Mouse (Mus musculus) cerebellum, adult 11 months (tissue): Measurements from ENCODE around the gene Pgpep1.

Experiments used
- DNase-seq: peaks from one replicate; pipeline ENCODE4 v3.0.0; 2022

The Pgpep1 gene

DNA sequence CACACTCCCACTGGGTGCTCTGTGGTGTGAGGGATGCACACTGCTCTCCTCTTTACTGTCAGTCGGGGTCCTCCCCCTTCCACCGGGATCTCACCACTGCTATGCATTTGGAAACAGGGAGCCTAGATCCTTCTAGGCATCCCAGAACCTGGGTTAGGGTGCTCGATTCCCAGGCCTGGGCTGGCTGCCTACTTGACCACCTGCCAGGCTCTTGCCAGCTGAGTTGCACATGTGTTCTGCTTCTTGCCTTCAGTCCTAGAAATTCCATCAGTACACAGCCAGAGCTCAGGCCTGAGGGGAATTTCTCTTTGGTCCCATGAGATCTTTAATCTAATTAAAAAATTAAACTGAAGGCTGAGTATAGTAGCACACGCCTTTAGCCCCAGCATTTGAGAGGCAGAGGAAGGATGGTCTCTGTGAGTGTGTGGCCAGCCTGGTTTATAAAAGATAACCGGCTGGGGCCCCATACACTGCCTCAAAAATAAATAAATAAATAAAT, 29.8 kb upstream of the Pgpep1 start:
- no peak for DNase-seq

DNA sequence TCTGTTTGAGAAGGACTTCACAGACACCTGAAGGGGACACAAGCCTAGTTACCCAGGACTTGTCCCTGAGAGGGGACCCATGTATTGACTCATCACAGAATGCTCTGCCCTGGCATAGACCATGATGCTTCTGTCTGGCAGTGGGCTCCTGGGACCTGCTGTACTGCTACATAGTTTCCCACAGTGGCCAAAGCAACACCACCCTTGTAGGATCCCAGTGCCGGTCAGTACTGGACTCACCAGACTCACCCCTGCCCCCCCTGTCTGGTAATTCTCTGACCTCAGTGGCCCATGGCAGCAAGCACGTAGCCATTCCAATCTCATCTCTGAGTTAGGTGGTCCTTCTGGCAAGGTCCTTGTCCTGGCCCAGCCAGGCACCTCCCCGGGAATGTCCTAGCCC, 27.9 kb upstream of the Pgpep1 start:
- DNase-seq = no peak

DNA sequence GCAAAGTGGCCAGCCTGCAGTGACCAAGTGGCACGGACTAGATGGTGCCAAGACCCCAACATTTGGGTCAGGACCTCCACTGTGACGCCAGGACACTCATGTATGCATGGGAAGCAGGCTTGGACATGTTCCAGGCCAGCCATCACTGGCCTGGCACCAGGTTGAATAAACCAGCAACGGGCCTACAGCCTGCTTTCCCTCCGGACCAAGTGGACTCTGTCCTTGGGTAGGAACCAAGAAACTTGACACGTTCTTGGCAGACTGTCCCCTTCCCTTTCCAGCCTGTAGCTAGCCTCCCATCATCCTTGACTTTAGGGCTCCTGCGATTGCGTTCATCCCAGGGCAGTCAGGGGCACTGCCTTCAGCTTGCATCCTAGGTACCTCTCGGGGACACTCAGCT, 27.4 kb upstream of the Pgpep1 start:
- no peak for DNase-seq

DNA sequence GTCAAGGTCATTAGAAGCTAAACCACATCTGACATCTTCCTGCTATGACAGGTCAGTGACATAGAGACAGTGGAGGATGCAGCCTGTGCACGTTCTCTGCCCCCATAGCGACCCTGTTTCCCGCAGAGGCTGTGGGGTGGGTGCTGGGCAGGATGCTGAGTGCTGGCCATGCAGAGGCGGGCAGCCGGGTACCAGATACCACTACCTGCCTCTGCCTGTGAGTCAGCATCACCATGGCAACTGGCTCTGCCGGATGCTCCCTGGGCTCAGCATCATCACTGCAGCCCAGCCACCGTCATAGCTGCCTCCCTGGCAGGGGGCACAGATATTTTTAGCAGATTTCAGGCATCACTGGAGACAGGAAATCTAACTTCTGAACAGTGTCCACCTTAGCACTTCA, 24.1 kb upstream of the Pgpep1 start:
- no peak for DNase-seq

DNA sequence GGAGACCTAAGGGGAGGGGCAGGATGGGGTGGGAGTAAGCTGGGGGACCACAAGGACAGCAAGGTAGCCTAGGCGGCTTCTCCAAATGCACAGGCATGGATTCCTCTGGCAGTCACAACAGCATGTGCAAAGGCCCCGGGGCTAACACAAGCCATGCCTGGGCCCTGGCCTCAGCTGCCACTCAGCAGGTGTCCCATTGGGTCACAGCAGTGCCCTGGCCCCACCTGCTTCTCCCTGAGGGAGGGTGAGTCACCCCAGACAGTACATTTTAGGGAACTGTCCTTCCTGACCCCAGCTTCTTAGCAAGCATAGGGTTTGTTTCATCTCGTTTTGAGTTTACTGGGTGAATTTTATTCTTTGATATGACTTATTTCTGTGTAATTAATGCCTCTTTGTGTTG, 22.5 kb upstream of the Pgpep1 start:
- no peak for DNase-seq

DNA sequence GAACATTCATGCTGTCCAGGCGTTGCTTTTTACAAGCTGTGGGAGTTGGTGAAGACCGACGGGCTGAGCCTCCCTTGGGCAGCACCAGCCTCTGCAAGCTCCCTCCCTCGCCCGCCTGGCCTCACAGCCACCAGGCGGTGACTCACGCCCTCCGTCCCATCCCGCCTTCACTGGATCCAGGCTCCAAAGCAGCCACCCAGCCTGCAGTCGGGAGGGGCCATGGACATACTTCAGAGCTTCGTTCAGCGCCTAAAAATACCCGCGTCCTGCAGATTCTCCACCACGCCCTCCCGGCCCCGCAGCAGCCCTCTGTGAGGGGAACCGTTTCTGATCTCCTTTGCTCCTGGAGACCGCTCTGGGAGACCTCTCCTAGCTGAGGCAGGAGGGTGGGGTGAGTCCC, 22.0 kb upstream of the Pgpep1 start:
- no peak for DNase-seq

DNA sequence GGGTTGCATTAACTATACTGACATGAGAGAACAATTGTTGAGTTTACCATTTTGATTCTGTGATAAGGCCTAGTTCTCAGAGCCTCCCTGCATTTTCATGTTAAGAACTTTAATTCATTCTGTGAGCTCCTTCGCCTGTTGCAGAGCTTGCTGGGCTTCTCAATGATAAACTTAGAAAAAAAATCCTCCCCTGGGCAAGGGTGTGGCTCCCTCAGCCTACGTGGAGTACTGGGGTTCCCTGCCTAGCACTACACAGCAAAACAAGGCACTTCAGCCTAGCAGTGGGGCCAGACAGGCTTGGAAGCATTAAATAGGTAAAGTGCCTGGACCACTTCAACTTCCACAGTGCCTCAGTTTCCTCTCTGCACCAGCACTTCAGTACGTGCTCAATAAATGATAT, 21.2 kb upstream of the Pgpep1 start:
- DNase-seq = no peak

DNA sequence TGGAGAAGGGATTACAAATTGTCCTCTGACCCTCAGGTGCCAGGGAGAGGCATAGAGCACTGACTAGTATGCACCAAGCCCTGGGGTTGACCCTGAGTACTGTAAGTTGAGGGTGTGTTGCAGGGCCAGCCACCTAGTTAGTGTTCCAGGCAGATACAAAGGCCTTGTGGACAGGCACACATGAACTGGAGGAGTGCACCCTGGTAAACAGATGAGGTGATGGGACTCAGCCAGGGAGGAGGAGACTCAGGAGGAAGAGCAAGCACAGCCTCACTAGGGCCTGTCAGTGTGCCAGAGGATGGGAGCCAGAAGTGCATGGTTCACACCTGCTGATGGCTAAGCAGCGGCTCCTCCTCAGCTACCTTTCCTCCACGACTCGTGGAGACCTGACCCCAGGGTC, 19.9 kb upstream of the Pgpep1 start:
- DNase-seq = no peak

DNA sequence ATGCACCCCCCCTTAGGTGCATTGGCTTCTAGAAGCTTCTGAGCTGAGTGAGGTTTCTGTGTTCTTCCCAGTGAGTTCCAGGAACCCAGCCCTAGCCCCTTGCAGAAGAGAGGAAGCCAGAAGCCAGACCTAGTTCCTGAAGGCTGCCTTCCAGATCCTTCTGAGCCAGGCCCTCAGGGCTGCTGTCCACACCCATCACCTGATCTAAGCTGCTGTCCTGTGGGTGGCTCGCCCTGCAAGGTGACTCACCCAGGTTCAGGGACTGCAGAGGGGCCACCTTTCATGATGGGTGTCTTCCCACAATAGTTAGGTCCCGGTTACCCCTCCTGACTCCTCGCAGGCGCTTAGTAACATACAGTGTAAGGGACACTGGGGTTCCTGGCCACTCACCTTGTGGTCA, 19.2 kb upstream of the Pgpep1 start:
- DNase-seq = no peak

DNA sequence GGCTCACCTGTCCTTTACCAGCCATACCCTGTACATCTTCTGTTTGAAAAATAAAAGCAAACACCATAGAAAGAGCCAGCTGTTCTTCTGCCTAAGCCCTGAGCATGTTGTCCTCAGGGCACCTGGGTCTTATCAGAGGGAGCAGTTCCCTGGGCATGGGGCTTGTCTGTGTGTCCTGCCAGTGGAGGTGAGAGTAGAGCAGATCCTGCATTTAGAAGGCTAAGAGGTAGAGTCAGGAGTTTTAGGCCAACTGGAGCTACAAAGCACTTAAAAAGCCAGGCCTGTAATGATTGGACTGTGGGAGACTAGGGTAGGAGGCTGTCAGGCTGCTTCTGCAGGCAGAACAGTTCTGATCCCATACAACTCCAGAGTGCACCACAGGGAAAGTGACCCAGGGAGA, 18.5 kb upstream of the Pgpep1 start:
- DNase-seq = no peak

DNA sequence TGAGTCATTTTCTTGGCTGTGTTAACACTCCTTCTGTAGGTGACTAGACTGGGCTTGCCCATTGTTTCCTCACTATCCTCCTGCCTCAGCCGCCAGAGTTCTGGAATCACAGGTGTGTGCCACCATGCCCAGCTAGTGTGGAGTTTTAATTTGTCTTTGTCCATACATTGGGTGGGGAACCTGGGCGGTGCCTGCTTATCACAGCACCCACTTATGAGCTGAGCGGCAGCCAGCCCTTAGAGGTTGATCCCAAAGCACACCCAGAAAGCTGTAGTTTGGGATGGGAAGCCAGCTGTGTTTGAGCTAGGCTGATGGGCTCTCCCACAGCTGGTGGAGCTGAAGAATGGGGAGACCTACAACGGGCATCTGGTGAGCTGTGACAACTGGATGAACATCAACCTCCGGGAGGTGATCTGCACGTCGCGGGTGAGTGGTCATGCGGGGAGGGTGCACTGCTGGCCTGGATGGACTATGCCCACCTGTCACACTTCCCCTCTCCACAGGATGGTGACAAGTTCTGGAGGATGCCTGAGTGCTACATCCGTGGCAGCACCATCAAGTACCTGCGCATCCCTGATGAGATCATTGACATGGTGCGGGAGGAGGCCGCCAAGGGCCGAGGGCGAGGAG, 17.4 kb upstream of the Pgpep1 start:
- DNase-seq = no peak

DNA sequence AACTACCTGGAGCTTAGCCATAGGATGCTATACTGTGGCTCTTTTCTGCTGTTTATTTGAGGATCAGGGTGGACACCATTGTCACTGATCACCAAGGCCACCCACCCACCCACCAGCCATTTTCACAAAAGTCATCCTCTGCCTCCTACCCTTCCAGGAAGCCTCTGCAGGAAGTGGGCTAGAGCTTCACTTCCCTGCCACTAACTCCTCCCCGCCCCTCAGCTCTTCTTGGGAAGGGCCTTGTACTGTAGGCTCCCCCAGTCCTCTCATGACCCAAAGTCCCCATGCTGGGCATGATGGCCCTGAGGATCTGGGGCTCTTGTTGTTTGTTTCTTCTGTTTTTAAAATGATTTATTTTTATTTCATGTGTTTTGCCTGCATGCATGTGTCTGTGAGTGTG, 15.1 kb upstream of the Pgpep1 start:
- no peak for DNase-seq

DNA sequence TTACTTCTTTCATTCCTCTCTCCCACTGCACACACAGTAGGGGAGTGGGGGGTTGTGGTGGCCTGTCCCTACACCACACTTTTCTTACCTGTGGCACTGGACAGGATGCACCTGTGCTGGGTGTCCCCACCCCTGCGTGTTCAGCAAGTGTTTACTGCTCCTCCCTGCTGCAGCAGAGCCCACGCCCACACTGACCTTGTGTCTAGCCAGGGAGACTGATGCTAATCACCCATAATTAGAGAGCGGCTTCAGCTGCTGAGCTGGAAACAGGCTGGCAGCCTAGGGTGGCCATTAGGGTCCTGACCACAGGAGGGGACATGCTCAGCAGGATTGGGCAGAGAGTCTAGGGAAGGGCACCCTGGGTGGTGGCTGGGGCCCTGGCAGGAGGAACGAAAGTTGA, 14.5 kb upstream of the Pgpep1 start:
- DNase-seq = no peak

DNA sequence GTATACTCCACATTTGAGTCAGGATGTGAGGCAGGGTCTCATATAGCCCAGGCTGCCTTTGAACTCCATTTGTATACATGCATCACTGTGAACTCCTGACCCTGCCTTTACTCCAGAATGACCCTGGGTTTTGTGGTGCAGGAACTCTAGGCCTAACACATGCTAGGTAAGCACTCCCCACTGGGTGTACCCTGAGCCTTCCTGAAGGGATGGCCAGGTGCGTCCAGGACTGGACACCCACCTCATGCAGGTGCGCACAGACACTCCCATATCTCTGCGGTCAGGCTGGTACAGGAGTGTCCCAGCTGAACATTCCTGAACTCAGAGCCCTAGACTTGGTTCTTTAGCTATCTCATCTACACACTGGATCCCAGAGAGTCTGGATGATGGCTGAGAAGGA, 13.9 kb upstream of the Pgpep1 start:
- peak; percentile 41 for DNase-seq

DNA sequence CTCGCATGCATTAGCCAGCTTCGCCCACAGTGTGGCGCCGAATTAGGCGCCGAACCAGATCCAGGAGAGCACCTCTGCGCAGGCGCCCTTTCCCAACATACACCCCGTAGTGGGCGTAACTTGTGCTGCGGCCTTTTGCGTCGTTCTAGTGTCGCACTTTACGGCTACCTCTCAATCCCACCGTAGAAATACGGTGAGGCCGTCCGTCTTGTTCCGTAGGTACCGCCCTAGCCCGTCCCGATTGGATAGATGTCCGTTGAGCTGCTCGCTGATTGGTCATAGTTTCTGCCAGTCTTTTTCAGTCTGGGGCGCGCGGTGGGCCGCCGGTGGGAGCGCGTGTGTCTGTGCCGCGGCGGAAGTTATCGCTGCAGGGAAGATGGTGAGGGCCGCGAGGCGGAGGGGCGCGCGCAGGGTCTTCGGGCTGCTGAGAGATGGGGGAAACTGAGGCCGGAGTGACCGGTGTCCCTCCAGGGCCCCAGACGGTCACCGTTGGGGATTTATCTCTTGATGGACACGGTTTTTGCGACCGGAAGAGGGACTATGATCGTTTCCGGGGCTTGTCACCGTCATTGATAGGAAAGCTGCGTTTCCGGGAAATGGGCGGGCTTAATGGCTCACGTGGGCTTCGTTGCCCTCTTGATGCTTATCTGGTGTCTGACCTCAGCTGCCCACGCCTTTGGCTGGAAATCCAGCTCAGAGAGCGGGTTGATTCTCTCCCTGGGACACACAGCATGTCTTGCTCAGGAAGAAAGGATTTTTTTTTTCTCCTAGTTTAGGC, 13.1 kb upstream of the Pgpep1 start, which contains the start of gene Lsm4:
Lsm4 (plus strand) TSS at position 170 of the 778 bp plus-strand sequence.
- peak; percentile 98 for DNase-seq

DNA sequence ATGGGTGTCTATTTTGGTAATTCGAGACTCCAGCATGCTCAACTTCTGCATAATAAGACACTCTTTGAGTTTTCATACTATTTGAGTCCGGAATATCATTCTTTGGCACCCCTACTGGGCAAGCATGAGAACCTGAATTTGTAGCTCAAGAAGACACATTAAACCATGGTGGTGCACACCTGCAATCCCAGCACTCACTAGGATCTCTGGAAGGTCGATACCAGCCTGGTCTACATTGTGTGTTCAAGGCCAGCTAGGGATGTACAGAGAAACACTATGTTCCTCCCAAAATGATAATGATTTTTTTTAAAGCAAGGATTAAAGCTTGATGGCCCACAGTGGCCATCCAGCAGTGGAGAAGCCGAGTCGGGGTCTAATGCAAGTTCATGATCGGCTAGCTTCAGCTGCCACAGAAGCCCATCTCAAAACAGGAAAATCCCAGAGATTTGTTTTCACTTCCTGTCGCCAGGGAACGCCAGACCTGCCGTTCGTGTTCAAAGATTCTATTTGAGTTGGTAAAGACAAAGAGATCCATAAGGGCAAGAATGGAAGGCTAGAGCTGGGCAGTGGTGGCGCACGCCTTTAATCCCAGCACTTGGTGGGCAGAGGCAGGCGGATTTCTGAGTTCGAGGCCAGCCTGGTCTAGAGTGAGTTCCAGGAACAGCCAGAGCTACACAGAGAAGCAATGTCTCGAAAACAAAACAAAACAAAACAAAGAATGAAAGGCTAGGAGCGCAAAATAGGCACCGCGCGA, 12.3 kb upstream of the Pgpep1 start:
- no peak for DNase-seq

DNA sequence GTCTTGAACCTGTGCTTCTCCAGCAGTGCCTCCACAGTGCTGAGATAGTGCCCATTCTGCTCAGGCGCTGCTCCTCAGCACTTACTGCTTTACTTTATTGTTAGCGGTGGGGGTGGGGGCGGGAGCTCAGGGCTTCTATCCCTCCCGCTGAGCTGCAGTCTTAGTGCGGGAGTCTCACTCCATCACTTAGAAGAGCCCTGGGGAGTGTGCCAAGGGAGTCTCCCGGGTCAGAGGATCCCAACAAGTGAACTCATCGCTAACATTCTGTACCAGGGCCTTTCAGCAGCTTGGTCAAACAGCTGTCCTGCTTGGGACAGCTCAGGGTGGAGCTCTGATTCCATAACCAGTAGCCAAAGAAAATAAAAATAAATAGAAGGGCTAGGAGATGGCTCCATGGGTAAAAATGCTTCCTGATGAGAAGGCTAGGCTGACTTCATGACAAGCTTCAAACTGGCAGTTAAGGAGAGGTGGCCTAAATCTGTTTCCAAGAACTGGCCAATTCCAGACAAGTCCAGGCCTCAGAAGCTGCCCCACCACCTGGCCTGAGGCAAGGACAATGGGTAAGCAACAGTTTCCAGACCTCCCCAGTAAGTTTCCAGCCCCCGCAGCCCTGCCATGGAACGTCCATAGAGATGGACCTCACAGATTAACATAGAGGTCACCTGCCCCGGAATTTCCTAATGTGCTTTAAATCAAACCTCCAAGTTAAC, 11.6 kb upstream of the Pgpep1 start:
- no peak for DNase-seq

DNA sequence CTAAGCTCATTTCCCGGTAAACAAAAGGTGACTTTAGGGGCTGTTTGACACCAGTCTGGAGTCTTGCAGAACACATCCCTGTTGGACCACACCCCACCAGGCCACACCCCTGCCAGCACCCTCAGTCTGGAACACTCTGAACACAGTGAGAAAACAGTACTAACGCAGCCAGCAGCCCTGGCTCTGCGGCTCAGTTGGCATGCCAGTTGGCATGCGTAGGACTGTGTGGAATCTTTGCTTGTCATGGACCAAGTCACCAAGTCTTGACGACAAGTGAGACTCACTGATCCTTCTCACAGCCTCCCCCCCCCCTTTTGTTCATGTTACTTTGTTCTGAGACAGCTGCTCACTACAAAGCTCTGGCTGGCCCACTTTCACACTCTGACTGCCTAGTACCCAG, 6.9 kb upstream of the Pgpep1 start:
- DNase-seq = no peak

DNA sequence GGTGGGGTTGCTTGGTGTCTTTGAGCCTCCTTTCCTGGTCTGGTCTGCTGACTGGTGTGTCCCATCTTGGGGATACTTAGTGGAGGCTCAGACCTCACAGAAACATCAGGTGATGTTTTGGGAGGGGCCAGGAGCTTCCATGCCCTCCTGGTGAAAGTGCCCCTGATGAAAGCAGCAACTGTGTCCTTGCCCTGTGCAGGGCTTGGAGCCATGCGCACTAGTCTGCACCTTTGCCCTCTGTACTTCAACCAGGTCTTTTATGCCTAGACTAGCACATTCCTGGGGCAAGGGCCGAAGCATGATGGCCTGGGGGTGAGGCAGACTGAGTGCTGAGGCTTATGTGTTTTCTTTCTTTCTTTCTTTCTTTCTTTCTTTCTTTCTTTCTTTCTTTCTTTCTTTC, 5.4 kb upstream of the Pgpep1 start:
- no peak for DNase-seq

DNA sequence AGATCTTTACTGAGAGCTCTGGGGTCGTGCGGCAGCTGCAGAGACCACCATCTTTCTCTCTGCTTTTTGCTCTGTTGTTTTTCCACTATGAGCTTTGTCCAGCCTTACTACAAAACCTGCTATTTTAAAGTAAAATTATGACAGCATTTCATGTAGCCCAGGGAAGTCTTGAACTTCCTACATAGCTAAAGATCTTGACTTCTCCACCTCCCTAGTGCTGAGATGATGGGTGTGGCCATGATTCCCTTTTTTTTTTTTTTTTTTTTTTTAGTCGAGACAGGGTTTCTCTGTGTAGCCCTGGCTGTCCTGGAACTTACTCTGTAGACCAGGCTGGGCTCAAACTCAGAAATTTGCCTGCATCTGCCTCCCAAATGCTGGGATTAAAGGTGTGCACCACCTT, 4.4 kb upstream of the Pgpep1 start:
- no peak for DNase-seq

DNA sequence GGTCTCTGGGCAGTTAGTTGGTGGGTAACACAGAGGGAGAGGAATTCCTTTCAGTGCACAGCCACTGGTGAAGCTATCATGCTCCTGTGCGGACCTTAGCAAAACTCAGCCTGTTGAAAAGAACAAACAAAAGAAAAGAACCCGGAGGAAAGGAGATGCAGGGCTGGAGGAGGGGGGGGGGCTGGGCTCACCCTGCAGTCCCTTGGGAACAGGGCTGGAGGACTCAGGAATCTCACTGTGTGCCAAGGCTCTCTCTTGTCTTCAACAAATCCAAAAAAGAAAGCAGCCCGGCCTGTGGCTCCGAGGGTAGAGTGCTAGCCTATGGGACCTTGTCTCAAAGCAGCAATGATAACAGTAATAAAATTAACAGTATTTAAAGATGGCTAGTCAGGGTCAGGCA, 3.5 kb upstream of the Pgpep1 start:
- DNase-seq = no peak

DNA sequence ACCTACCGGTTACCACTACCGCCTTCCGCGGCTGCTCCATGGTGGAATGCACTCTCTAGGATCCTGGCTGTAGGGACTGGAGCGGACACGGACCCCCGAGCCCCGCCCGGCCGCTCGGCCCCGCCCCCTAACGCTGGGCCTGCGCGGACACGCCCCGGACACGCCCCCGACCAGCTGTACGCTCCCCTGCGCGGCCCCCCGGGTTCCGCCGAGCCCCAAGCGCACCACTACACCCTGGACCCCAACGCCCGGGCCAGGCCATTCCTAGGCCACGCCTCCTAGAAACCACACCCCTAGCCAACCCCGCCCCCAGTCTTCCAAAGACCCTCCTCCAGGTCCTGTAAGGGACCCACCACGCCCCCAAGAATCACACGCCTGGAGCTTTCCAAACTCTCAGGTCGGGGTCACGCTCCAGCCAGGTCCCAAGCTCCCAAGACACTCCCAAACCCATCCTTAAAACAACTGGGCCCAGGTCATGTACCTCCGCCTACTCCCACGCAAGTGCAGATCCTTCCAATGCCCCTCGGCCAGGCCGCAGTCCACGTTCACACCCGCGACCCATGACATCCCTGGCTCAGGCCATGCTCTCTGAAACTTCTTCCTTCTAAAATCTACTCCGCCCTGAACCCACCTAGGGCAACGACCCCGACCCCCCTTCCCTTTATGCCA, 450 bp downstream of the Pgpep1 start:
- DNase-seq = peak; percentile 57
